Mouse (Mus musculus) erythroblast, embryonic 14.5 days (primary cell): Measurements from ENCODE around the gene AA986860. TPM values are rescaled to one million over a fixed set of nuclear protein-coding genes. Genes with fewer than 3 reads are reported as not detected.

Experiments
- H3K27me3 ChIP-seq: 2 replicates; pipeline ENCODE4 v1.6.1; 2012; ENCODE audit warnings: inconsistent platforms; ENCODE audit not compliant: control insufficient read depth
- H3K36me3 ChIP-seq: 2 replicates; pipeline ENCODE4 v1.6.1; 2012; ENCODE audit warnings: mild to moderate bottlenecking, inconsistent platforms; ENCODE audit not compliant: control insufficient read depth
- H3K4me1 ChIP-seq: 2 replicates; pipeline ENCODE4 v1.6.1; 2012; ENCODE audit warnings: inconsistent platforms; ENCODE audit not compliant: control insufficient read depth
- H3K4me3 ChIP-seq: replicated peaks from 2 replicates; pipeline ENCODE3; 2012; ENCODE audit warnings: moderate library complexity, mild to moderate bottlenecking, inconsistent platforms
- H3K9me3 ChIP-seq: 2 replicates; pipeline ENCODE4 v1.6.1; 2012; ENCODE audit warnings: low read length, inconsistent platforms, mixed read lengths; ENCODE audit not compliant: control insufficient read depth
- GATA1 ChIP-seq: IDR thresholded peaks from 2 replicates; pipeline ENCODE4 v1.6.1; 2012; ENCODE audit warnings: low read length, inconsistent platforms, mixed read lengths
- TAL1 ChIP-seq: IDR thresholded peaks from 3 replicates; pipeline ENCODE4 v1.6.1; 2012; ENCODE audit warnings: low read length, inconsistent platforms, mixed read lengths
- polyA plus RNA-seq: library from polyadenylated mRNA; stranded (reverse); fragments of >175 nt; gene quantifications from 2 replicates; pipeline ENCODE4 v1.2.3, GENCODE M21; 2012

AA986860 gene
- polyA plus RNA-seq, 1 experiment = 5.3 TPM

- TF ChIP-seq GATA1 = no peak
- no peak for TF ChIP-seq TAL1
- peaks cover 32% of the 10 kb centered on the region for H3K4me1 ChIP-seq
- no peaks in the 10 kb centered on the region for H3K36me3 ChIP-seq
- no peaks in the 10 kb centered on the region for H3K9me3 ChIP-seq
- H3K4me3 ChIP-seq = no peak overlapping the region
- no peaks in the 10 kb centered on the region for H3K27me3 ChIP-seq
These were observed 30.4 kb downstream of the AA986860 start for GRCm38 (mm10) chr1:130762045-130762760.

GRCm38 (mm10) chr1:130764027-130764461 is 32.3 kb downstream of the AA986860 start:
- no peaks in the 10 kb centered on the region for H3K36me3 ChIP-seq
- H3K27me3 ChIP-seq = no peaks in the 10 kb centered on the region
- TF ChIP-seq TAL1 (no peak), GATA1 (no peak)
- H3K4me1 ChIP-seq = peaks cover 40% of the 10 kb centered on the region
- H3K9me3 ChIP-seq = no peaks in the 10 kb centered on the region
- H3K4me3 ChIP-seq = no peak overlapping the region

GRCm38 (mm10) chr1:130767066-130767465 is 35.3 kb downstream of the AA986860 start:
- Histone ChIP-seq H3K9me3 (no peaks in the 10 kb centered on the region), H3K27me3 (peaks cover 8% of the 10 kb centered on the region)

GRCm38 (mm10) chr1:130769925-130770324 is 38.1 kb downstream of the AA986860 start:
- Histone ChIP-seq H3K27me3 (peaks cover 8% of the 10 kb centered on the region), H3K9me3 (no peaks in the 10 kb centered on the region), H3K4me3 (no peak overlapping the region), H3K4me1 (peaks cover 24% of the 10 kb centered on the region), H3K36me3 (no peaks in the 10 kb centered on the region)
- TF ChIP-seq GATA1 = no peak
- no peak for TF ChIP-seq TAL1

More at GRCm38 (mm10) chr1:130767066-130767465, 35.3 kb downstream of the AA986860 start:
- H3K4me1 ChIP-seq = peaks cover 37% of the 10 kb centered on the region
- H3K4me3 ChIP-seq = no peak overlapping the region
- no peak for TF ChIP-seq GATA1
- H3K36me3 ChIP-seq = no peaks in the 10 kb centered on the region

- no peak for TF ChIP-seq GATA1
- TF ChIP-seq TAL1 = no peak
- Histone ChIP-seq H3K27me3 (peaks cover 8% of the 10 kb centered on the region), H3K4me1 (peaks cover 24% of the 10 kb centered on the region), H3K9me3 (no peaks in the 10 kb centered on the region), H3K4me3 (no peak overlapping the region), H3K36me3 (no peaks in the 10 kb centered on the region)
These were observed 38.7 kb downstream of the AA986860 start for GRCm38 (mm10) chr1:130770487-130770886.

GRCm38 (mm10) chr1:130770981-130771494 is 39.3 kb downstream of the AA986860 start:
- Histone ChIP-seq H3K36me3 (no peaks in the 10 kb centered on the region), H3K4me3 (no peak overlapping the region), H3K27me3 (peaks cover 8% of the 10 kb centered on the region), H3K4me1 (peaks cover 27% of the 10 kb centered on the region), H3K9me3 (no peaks in the 10 kb centered on the region)
- TF ChIP-seq TAL1 (no peak), GATA1 (no peak)

- Histone ChIP-seq H3K36me3 (no peaks in the 10 kb centered on the region), H3K4me1 (peaks cover 12% of the 10 kb centered on the region)
These were observed 43.5 kb downstream of the AA986860 start for GRCm38 (mm10) chr1:130775234-130775633.

GRCm38 (mm10) chr1:130775691-130776331 is 44.0 kb downstream of the AA986860 start:
- H3K36me3 ChIP-seq = no peaks in the 10 kb centered on the region
- peaks cover 2% of the 10 kb centered on the region; the same call in 1 of the 2 replicates for H3K27me3 ChIP-seq
- TF ChIP-seq GATA1 (no peak), TAL1 (no peak)
- H3K9me3 ChIP-seq = no peaks in the 10 kb centered on the region
- H3K4me1 ChIP-seq = peaks cover 8% of the 10 kb centered on the region
- H3K4me3 ChIP-seq = no peak overlapping the region

More at GRCm38 (mm10) chr1:130775234-130775633, 43.5 kb downstream of the AA986860 start:
- Histone ChIP-seq H3K27me3 (peaks cover 5% of the 10 kb centered on the region), H3K4me3 (no peak overlapping the region), H3K9me3 (no peaks in the 10 kb centered on the region)
- TF ChIP-seq TAL1 (no peak), GATA1 (no peak)

GRCm38 (mm10) chr1:130776645-130777044 is 44.9 kb downstream of the AA986860 start:
- no peak for TF ChIP-seq GATA1
- TF ChIP-seq TAL1 = no peak
- Histone ChIP-seq H3K36me3 (no peaks in the 10 kb centered on the region), H3K4me1 (peaks cover 4% of the 10 kb centered on the region; the same call in 1 of the 2 replicates), H3K27me3 (peaks cover 2% of the 10 kb centered on the region; the same call in 1 of the 2 replicates), H3K9me3 (no peaks in the 10 kb centered on the region), H3K4me3 (no peak overlapping the region)
